Mouse (Mus musculus) NIH3T3 (cell line): Measurements from ENCODE around the gene Serpinb2.

ENCODE experiments used
- DNase-seq: peaks from one replicate; pipeline ENCODE4 v3.0.0-alpha.2; 2012; ENCODE audit warnings: low read depth

Serpinb2 gene

DNA sequence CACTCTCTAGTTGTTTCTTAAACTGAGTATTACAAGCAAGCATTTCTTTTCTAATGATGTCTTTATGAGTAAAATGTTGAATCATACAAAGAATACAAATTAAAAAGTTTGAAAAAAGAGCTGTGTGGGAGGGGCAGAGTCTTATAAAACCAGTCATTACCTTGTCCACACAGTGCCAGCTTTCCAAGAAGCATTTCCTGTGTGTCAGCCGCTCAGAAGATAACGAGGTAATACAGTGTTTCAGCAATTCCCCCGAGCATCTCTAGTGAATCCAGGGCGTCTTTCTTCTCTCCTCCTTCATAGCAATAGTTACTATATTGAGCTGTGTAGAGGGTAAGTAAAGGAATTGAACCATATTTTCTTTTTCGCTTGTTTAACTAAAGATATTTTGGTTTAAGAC lies at the start of gene Serpinb2:
Gene Serpinb2, plus strand, starts transcription at position 172 of the 400 bp plus-strand sequence.
- no peak for DNase-seq

DNA sequence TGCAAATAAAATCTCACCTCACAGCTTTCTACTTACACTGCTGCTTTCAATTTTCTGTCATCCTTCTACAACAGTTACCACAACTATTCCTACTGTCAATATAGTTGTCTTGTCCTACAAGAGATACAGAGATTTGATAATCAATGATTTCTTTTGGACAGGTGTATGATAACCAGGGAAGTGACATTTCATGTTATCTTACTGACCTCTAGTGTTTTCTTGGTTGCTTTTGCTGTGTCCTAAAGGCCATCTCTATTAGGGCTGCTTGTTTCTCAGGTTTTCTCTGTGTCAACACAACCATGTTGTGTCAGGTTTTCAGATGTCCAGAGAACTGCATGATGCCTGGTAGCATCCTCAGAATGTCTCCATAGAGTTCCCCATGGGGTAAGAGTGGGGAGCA lies 31.3 kb upstream of the Serpinb2 start:
- DNase-seq, result no peak

DNA sequence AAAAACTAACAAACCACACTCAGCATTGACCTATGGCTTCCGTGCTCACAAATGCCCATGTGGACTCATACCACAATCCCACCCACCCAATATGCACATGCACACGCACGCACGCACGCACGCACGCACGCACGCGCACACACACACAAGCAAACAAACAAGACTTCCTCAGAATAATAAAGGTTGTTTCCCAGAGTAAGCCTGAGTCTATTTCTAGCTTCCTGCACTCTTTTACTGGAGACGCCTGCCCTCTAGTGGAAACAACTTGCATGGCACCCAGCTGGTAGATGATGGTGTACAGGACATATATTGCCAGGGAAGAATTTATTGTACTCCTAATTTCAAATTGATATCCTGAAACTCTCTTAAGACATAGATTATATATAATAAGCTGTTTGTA lies 29.8 kb upstream of the Serpinb2 start:
- DNase-seq, result peak; percentile 90

DNA sequence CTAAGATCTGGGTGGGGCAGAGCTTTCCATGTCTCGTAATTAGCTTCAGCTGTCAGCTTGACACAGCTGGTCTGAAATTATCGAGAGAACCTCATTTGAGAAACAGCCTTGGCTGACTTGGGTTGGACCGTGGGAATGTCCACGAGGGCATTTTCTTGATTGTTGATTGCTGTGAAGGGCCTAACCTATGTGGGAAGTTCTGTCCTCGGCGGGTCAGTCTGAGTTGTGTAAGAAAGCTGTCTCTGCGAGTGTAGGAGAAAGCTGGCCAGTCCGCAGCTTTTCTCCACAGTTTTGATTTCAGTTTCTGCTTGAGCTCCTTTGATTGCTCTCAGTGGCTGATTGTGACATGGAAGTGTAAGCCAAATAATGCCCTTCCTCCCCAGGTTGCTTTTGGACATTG lies 21.6 kb upstream of the Serpinb2 start:
- DNase-seq, result no peak

DNA sequence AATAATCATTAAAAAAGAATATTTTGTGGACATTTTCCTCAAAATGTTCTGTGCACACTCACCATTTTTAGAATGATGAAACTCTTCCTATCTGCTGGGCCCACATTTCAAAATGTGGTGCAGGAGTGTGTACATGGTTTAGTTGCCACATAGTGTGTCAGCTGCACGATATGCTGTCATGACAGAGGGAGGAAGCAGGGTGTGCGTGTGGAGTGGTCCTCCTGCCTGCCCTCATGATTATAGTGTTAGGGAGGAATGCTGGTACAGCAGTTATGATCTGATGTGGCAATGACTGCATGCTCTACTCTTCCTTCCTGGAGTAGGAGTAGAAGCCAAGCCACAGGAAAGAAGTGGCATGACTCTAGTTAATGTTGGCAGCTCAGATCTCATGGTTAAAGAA lies 14.4 kb upstream of the Serpinb2 start:
- no peak for DNase-seq

DNA sequence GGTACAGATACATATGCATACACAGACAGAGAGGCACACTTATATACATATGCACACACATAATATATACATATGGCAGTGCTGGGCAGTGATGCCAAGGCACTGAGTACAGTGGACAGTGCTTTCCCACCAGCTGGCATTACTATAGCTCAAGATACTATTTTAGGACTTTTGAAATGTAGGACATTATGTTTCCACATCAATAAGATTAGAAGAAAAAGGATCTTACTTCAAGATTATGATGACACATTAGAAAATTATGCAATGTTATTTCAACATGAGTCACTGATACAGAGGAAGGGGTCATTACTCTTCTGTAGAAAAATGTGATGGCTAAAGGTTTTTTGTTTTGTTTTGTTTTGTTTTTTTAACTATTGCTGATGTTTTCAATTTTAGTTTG lies 9.2 kb upstream of the Serpinb2 start:
- peak; percentile 53 for DNase-seq

DNA sequence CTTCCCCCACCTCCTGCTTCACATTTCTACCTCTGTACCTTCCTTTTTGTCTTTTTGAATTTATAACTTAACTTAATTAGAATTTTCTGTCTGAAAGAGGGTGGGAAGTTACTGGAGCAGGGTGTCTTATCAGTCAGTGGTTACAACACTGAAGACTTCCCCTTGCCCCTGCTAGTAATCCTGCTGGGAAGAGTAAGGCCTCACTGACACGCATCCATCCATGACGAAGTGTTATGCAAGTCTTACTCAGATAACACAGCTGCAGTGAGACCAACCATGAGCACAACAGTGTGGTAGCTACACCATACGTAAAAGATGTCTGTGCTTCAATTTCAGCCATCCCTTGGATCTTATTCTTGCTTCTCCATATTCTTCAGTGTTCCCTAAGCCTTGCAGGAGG lies 7.9 kb upstream of the Serpinb2 start:
- no peak for DNase-seq

DNA sequence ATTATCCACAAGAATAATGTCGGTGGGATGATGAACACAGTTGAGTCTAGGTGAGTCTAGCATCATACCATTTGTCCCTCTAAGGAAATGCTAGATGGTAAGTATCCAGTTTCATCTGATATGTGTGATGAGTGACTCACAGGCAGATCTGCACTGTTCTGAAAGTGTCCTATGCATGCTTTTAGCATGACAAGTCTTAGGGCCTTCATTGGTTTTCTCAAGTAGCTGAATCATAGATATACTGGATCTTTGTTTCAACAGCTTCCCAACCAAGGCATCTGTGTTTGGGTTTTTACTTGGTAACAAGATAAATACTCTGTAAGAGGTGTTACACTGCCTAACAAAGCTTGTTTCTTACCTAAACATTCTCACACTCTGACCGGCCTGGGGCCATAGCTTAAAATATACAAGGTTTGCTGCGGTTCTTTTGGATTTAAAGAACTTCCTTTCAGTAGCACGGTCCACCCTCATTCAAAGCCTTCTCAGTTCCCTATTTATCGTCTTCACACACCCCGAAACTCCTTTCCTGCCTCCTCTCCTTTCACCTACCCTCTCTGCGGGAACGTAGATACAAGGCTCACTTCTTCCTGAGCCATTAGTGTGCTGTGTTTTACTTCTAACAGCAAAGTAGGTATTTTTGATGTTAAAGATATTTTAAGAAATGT lies 5.2 kb upstream of the Serpinb2 start:
- peak; percentile 51 for DNase-seq

DNA sequence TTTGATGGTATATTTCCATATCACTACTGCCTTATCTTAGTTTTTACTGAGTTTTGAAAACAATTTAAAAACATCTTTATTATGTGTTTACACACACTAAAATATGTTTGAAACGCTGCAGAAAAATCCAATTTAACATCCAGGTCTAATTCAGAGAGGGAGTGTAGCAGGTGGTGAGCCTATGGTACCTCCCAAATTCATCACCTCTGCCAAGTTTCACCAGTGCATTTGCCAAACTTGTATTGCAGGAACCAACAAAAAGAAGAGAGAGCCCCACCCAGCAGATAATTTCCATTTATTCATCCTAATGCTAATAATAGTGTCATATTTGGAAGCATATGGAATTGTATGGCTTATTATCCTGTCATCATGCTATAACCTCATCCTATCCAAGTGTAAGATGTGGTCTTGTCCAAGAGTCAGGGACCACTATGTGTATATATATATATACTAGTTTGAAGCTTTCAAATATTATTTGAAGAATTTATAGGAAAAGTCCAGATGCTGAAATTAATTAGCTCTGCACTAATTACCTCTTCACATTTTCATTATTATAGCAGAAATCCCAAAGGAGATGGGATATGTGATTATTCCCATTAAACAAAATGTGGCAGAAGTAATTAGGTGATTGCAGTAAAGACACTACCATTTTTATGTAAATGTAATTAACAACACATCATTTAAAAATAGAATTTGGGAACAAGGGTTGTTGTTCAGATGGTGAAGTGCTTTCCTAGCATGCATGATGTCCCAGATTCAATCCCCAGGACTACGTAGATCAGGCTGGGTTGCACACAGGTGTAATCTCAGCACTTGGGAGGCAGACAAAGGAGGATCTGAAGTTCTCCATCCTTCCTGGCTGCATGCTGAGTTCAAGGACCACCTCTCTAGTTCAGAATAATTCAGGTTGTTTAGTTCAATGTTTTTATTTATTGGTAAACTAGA lies 1.2 kb downstream of the Serpinb2 start:
- DNase-seq, result no peak

DNA sequence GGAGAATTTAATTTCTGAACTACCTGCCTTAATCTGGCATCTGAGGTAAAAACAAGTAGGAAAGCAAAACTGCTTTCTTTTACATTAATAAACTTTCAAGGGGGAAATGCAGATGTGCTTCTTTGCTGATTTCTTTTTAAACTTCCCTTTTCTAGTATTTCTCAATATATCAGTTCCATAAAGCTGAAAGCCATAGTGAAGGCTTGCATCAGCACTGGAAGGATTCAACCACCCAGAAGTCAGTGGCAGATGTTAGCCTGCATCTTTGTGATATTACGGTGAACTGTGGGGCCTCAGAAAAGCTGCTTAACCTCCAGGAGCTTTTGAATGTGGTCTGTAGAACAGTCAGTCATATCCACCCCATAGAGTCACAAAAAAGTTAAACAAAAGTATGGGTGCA lies 2.3 kb downstream of the Serpinb2 start:
- no peak for DNase-seq

DNA sequence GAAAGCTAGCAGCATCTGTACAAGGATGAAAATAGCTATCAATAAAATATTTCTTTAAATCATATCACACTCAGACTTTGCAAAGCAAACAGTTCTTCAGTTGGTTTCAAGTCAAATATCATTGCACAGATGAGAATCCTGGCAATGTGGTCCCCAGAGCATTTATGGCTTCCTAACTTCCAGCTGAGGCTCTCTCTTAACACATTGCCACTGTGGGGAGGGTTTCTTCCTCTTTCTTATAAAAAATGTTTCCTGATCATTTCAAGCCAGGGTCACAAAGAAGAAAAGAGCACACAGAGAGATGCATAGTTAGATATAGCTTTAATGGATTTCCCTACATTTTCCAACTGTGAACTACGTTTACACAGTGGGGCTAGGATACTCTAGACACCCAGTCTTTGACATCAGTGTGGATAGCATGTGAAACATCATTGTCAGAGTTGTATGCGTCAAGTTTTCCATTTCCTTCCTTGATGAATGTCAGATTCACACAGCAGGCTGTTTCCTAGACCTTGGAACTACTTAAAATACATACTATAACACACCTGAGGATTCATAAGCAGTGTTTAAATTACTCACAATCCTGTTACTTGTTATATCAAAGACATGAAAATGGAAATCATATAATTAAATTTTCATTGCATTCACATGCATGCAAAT lies 4.7 kb downstream of the Serpinb2 start:
- DNase-seq, result no peak

DNA sequence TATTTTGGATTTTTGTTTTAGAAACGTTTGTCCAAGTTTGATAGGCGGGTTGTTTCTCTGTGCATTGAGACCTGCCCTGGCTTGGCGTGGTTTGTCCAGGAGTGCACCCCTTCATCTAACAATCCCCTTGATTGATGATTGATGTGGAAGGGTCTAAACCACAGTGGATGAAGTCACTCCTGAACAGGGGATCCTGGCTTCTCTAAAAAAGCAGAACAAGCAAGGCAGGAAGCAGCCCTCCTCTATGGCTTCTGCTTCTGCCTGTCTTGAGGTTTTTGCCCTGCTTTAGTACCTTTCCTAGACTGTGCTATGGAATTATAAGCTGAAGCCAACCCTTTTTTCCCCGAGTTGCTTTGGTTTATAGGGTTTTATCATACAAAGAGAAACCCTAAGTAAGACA lies 14.4 kb downstream of the Serpinb2 start:
- DNase-seq, result no peak

DNA sequence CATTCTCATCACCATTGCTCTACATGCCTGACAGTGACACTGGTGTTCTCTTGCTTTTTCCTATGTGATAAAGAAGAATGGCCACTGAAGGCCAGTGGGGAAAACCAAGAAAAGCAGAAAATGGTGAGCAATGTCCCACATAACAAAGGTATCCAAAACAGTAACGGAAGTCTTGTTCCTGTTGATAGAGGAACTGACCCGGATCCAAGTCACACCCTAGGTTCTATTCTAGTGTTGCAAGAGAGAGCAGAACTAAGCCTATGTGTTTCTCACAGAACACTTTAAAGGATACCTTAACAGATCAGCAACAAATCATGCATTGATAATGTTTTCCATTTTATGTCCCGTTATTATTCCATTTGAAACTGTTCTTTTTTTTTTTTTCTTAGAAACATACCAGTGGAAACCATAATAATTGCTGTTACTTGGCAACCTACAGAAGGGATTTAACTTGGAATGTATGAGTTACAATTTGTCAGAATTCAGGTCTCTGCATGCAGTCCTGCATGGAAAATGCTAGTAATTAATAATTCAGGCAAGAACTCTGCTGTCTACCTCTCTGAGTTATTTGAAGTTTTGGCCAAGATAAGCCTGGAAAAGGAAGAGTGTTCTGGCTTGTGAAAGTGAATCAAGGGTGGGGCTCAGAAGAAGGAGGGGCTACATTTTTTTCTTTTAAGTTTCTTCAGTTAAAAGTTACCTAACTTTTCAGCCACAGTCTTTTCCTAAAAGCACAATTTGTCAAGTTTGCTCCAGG lies 17.3 kb downstream of the Serpinb2 start:
- DNase-seq, result no peak

DNA sequence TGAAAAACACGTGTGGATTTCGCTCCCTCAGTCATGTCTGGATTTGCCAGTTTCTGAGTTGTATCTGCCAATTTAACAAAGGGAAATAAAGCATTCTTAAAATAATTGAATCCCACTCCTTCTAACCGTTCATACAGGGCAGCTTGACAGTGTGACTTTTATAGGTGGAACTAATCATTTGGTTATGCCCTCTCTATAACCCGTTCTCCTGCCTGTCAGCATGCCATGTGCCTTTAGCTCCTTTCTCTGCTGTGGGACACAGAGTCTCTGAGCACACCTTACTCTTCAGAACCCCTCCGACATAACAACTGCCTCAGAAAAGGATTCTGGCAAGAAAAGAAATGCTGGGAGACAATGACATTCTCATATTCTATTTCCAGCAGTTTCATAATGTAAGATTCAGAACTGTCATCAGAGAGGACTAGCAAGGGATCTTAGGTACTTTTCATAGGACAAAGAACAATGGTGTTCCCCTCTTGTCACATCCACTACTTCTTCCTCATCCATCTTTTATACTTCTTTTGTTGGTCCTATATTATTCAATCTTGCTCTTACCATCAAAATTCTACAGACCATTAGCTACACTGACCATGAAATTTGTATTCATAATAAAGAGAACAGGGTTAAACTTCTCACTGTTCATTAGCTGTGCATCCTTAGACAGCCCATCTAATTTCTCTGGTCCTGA lies 18.3 kb downstream of the Serpinb2 start:
- DNase-seq, result no peak

DNA sequence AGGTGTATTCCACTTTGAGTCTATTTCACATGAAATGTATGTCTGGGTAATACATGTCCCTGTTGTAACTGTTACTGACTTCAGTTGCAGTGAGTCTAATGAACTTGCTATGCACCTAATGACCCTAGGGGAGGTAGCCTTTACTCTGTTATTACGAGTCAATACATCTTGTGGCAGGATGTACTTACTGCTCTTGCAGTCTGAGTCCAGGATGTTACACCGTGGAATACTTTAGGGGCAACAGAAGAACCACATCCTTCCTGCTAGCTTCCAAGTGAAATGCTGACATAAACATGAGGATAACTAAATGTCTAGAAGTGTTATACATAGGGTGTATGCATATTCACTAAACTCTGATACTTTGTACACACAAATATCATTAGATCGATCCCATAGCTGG lies 22.5 kb downstream of the Serpinb2 start:
- no peak for DNase-seq

DNA sequence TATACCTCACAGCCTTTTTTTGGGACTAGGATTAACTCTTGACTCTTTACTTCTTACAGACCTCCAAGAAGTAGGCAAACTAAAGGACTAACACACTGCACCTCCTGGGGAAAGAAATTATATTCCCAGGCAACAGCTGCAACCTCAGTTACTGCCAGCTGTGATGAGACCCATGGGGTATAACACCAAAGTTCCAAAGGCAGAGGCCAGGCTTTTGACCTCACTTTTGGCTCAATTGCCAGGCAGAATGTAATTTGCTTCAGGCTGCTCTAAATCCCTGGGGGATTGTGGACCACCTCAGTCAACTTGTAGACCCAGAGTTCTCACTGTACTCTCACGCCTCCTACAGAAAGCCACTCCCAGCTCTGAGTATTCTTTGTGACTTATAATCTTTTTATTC lies 26.2 kb downstream of the Serpinb2 start:
- DNase-seq, result no peak

DNA sequence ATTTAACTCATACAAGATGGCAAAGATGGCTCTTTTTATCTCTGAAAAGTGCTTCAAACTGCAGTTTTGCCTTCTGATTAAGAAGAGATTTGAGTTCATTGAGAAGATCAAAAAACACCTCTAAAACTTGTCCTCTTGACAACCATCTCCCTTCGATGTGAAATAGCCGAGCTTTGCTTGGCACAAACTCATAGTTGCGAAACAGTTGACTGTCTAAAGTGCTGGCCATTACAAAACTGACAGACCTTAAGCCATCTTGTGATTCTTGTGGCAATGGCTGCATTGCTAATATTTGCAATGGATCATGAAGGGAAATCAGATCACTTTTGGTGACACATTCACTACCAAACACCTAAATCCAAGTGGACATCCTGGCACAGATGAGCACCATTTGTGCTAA lies 48.3 kb downstream of the Serpinb2 start:
- DNase-seq, result peak; percentile 20

DNA sequence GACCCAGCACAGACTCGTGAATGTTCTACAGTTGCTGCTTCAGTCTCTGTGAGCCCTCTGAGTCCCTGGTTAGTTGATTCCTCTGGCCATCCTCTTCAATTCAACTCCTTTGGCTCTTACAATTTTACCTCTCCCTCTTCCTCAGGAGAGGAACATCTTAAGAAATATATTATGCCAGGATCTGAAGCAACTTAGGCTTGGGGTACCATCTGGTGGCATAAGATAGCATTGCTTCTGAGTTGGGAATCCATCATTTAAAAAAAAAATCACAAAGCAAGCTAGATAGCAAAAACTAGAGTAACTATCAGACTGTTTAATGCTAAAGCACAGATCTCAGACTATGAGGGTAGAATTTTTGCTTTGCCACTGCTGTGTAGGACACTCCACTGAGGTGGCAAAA lies 50.9 kb downstream of the Serpinb2 start:
- DNase-seq, result peak; percentile 69

DNA sequence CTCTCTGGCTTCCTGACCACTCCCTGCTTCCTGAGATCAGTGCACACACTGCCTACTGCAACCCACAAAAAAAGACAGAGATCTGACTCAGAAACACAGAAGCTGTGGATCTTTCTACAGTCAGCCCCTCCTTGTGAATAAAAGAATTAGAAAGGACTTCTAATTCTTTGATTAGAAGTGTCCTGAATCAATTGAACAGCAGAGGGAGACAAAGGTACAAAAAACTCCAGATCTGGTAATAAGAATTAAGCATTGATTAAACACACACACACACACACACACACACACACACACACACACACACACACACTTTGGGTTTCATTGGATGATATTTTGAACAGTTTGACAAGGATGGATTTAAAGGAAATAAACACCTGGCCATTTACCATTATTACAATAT lies 54.4 kb downstream of the Serpinb2 start:
- DNase-seq, result peak; percentile 71

DNA sequence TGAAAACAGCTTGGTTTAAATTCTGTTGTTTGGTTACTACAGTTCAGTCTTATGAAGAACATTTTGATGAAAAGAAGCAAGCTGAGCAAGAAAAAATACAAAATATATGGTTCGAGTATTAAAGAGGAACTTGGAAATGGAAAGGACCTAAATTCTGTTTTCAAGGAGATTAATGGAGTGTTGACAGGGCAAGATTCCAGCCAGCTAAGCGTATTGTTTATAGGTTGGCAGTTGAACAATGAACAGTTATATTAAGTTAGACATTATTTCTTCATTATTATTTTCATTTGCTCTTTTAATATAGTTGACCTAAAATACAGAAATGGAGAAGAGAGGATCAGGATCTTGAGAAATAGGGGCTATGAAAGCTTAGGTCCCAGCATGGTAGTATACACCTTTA lies 64.9 kb downstream of the Serpinb2 start:
- DNase-seq, result peak; percentile 67

DNA sequence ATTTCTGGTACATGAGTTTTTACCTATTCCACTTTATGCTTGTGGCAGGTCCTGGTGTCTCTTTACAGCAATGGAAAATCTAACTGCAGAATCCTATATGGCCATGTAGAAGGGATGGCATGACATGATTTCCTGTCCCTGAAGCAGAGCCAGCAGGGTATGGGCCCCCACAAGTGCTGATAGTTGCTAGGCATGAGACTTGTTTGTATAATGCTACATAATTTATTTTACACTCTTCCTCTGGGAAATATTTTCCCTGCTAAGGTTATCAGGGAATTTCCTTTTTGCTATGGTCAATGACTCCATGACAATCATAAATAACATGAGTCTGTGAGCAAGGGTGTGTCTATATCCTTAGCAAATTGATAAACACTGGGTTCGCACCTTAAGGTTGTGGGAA lies 66.3 kb downstream of the Serpinb2 start:
- no peak for DNase-seq

DNA sequence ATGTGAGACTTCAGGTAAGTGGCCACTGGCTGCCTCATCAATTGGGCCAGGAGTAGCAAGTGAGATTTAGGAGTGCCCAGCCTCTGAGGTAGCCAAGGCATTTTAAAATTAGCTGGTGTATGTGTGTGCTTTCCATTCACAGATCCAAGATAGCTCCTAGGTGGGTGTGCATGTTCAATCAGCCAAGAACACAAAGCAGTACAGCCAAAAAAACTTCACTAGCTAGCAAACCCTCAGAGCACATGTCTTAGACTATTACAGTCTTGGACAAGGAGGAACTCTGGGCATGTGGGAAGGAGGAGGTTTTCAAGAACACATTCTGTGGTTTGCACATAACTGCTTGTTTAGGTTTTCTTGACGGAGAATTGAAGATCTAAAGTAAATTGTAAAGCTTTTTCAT lies 70.0 kb downstream of the Serpinb2 start:
- no peak for DNase-seq
